Mouse (Mus musculus) spleen, adult 2 months (tissue): ENCODE measurements around the gene Fam227a.

ENCODE experiments used
- CTCF ChIP-seq: fragments of 200-500 bp; IDR thresholded peaks from 2 replicates; pipeline ENCODE4 v1.5.1; 2011; ENCODE audit warnings: mild to moderate bottlenecking, inconsistent platforms; ENCODE audit not compliant: insufficient read depth, insufficient read length, insufficient replicate concordance; ENCODE audit errors: extremely low read depth
- POLR2A ChIP-seq: fragments of 200-500 bp; IDR thresholded peaks from 2 replicates; pipeline ENCODE4 v1.6.1; 2011; ENCODE audit warnings: low read depth, low read length, inconsistent platforms

DNA sequence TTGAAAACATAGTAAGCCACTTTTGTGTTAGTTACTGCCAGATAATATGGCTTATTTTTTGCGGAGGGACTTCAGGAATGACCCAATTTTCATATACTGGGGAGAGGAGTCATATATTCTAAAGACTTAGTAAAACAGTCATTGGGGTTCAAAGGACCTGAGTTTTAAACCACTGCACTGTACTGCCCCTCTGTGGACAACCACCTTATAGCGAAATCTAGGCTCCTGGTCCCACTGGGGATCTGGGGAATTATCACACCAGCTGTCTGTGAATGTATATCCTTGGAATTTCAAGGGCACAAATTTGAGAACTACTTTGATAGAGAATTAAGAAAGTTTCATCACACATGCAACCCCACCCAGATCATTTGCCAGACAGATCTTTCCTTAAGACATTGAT is 51.0 kb downstream of the Fam227a start:
- TF ChIP-seq POLR2A (no peak), CTCF (no peak)
